Mouse (Mus musculus) gastrocnemius, adult 8-10 months (tissue): ENCODE measurements around the gene Zfp128. TPM values are rescaled to one million over a fixed set of nuclear protein-coding genes. Genes with fewer than 3 reads are reported as not detected.
"Not testable (repeated sequence)": the region's sequence is repeated elsewhere in the genome, so short reads cannot be mapped to it uniquely, and the experiment has no call there.

Experiments used
- DNase-seq, 2 experiments: peaks; one replicate each; pipeline ENCODE4 v3.0.0; 2022; ENCODE audit warnings: low spot score in 2 of 2
- total RNA-seq, 4 experiments: library from RNA; stranded (reverse); gene quantifications; 2 replicates each; pipeline ENCODE4 v1.2.4; 2022

Zfp128 gene
- total RNA-seq, 4 experiments from 2014 or later, result 1.7 to 2.2 (median 2.1) TPM

DNA sequence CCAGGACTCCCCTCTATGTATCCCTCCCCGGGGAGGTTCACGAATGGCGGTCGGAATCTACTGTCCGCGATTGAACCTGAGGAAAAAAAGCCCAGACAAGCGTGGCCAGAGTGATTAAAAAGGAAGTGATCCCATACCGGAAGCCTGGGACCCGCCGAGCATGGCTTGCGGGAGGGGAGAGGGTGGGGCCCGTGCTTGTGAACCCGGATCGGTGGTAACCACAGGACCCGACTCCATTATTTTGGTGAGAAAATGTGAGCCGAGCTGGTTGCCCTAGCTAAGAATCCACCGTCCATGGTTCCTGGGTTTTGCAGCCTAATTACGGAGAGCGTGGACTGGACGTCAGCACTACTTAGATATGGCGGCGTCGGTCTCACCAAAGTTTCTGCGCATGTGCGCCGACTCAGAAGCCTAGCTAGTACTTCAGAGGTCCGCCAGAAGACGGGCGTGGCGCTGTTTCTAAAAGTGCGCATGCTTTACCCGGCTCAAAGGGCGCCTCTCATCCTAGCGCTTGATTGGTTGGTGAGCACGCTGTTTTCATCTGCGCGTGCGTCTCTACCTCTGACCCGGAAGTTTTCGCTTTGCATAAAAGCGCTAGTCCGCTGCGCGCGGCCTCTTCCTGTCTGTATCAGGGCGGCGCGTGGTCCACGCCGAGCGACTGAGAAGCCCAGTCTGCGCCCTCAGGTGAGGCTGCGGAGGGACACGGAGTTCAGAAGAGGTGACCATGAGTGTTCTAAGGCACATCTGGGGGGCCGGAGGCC is 40.9 kb downstream of the Zfp128 start, which contains the start of gene Rps5:
Gene Rps5, plus strand, starts transcription at position 586 of the 761 bp plus-strand sequence.
- peak; percentile 96 to 99 for DNase-seq

DNA sequence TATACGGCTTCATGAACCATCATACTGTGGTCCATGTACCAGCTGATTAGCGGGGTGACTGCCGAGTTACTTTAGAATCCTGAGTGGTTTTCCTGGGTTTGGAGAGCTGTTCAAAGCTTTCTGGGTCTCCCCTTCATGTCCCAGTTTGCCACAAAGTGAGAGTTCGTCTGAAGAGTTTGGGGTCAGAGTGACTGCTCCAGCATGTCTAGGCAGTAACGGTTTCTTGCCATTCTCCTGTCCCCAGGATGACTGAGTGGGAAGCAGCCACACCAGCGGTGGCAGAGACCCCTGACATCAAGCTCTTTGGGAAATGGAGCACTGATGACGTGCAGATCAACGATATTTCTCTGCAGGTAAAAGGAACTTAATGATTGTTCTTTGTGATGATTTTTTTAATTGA is 41.8 kb downstream of the Zfp128 start:
- no peak for DNase-seq

DNA sequence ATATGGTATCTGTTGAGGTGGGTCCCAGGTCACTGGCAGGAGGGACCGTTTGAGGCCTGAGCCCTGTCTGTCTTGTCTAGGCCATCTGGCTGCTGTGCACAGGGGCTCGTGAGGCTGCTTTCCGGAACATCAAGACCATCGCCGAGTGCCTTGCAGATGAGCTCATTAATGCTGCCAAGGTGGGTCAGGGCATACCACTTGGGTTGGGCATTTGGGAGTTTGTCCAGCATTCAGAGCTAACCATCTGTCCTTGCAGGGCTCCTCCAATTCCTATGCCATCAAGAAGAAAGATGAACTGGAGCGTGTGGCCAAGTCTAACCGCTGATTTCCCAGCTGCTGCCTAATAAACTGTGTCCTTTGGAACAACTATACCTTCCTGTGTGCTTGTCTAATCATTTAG is 45.3 kb downstream of the Zfp128 start:
- DNase-seq, result no peak

- no peak for DNase-seq
Observed at GRCm38 (mm10) chr7:12927191-12927680, 46.3 kb downstream of the Zfp128 start, which contains the start of gene Rnf225. Gene Rnf225, plus strand, starts transcription at chr7:12927416.

- DNase-seq, result no peak
Observed at GRCm38 (mm10) chr7:12927693-12928589, 47.0 kb downstream of the Zfp128 start.

DNA sequence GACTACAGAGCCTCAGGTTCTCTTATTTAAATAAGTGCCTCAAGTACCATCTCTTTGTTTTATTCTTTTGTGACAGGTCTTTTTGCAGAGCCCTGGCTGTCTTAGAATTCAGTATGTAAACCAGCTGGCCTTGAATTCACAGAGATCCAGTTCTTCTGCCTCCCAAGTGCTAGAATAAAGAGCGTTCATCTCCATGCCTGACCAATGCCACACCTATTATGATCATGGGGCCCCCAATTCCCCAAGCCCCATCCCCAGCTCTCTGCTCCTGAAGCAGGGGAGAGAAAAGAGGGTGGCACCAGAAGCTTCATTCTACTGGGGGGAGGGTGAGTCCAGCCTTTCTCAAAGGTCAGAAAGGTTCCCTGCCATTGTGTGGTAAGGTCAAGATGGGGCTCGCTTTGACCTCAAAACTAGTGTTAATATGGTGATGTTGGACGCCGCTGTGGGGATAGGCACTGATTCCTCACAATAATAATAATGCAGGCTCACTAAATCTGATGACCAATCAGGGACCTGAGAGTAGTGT is 52.7 kb downstream of the Zfp128 start:
- no peak for DNase-seq

- DNase-seq, result no peak
Observed at GRCm38 (mm10) chr7:12934808-12935207, 53.8 kb downstream of the Zfp128 start.

DNA sequence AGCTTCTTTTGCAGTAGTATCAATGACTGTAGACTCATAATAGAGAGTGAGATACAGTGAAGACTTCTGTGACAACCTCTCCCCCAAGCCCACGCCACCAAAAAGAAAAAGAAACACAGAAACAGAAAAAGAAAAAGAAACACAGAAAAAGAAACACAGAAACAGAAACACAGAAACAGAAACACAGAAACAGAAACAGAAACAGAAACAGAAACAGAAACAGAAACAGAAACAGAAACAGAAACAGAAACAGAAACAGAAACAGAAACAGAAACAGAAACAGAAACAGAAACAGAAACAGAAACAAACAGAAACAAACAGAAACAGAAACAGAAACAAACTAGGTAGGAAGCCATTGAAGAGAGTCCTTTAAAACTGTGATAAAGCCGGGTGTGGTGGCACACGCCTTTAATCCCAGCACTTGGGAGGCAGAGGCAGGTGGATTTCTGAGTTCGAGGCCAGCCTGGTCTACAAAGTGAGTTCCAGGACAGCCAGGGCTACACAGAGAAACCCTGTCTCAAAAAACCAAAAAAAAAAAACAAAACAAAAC is 56.4 kb downstream of the Zfp128 start:
- not testable (repeated sequence) for DNase-seq

DNA sequence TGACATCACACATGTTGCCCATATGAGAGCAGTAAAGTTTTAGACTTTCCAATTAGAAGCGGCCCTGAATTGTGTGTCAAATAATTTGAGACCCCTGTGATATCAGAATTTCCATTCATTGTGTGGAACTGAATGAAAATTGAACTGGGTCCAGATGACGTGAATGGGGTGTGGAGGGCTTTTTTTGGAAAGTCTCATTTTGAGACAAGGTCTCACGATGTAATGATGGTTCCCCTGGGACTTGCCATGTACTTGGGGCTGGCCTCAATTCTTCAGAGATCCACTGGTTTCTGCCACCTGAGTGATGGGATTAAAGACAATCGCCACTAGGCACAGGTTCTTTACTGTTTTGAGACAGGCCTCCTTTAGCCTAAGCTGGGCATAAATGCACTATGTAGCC is 59.6 kb downstream of the Zfp128 start:
- no peak for DNase-seq

Other genes starting within 250 kb of the Zfp128 start
- not detected for gene Vmn2r54, start 240.9 kb upstream of the Zfp128 start, total RNA-seq
- gene Vmn2r55, start 196.2 kb upstream of the Zfp128 start, total RNA-seq, result not detected
- not detected for gene Vmn2r56, start 146.2 kb upstream of the Zfp128 start, total RNA-seq
- gene Zscan18, start 77.5 kb upstream of the Zfp128 start, total RNA-seq, result 1 to 10 TPM in 2 of 4 experiments, under 1 TPM in 2; 0.46 to 1.3 (median 0.86) TPM
- 1 to 10 TPM; 2.9 to 5.8 (median 4.5) TPM for gene Zfp329, start 62.3 kb upstream of the Zfp128 start, total RNA-seq
- gene Zfp110, start 46.4 kb upstream of the Zfp128 start, total RNA-seq, result 10 to 100 TPM; 11.9 to 17.2 (median 13.9) TPM
- gene Zscan22, start 16.6 kb downstream of the Zfp128 start, total RNA-seq, result 1 to 10 TPM; 3.2 to 3.7 (median 3.4) TPM
- gene Rps5, start 41.1 kb downstream of the Zfp128 start, total RNA-seq, result 100 to 1,000 TPM; 635 to 741 (median 657) TPM
- gene Rnf225, start 46.2 kb downstream of the Zfp128 start, total RNA-seq, result under 1 TPM; 0.19 to 0.51 (median 0.42) TPM
- gene Zfp324, start 84.7 kb downstream of the Zfp128 start, total RNA-seq, result 1 to 10 TPM; 1.3 to 2.7 (median 1.6) TPM
- gene Zfp446, start 96.7 kb downstream of the Zfp128 start, total RNA-seq, result 1 to 10 TPM; 1.1 to 2.3 (median 2.2) TPM
- under 1 TPM in 1 of 4 experiments, not detected in 3; 0.16 TPM for gene Slc27a5, start 117.0 kb downstream of the Zfp128 start, total RNA-seq
- gene Trim28, start 117.9 kb downstream of the Zfp128 start, total RNA-seq, result 10 to 100 TPM; 58.7 to 75.7 (median 62.7) TPM
- gene Zbtb45, start 128.9 kb downstream of the Zfp128 start, total RNA-seq, result 1 to 10 TPM; 2.5 to 3.6 (median 2.8) TPM
- 100 to 1,000 TPM in 1 of 4 experiments, 10 to 100 TPM in 3; 85.5 to 101 (median 92.9) TPM for gene Chmp2a, start 153.6 kb downstream of the Zfp128 start, total RNA-seq
- gene Ube2m, start 157.1 kb downstream of the Zfp128 start, total RNA-seq, result 100 to 1,000 TPM; 139 to 166 (median 147) TPM
- gene Mzf1, start 173.6 kb downstream of the Zfp128 start, total RNA-seq, result 1 to 10 TPM in 1 of 4 experiments, under 1 TPM in 3; 0.46 to 1.2 (median 0.73) TPM
- gene Vmn1r85, start 214.0 kb downstream of the Zfp128 start, total RNA-seq, result not detected
- not detected for gene Vmn1r86, start 238.7 kb downstream of the Zfp128 start, total RNA-seq